ENCODE assay signal across 27 mouse cellular contexts in the genomic region with DNA sequence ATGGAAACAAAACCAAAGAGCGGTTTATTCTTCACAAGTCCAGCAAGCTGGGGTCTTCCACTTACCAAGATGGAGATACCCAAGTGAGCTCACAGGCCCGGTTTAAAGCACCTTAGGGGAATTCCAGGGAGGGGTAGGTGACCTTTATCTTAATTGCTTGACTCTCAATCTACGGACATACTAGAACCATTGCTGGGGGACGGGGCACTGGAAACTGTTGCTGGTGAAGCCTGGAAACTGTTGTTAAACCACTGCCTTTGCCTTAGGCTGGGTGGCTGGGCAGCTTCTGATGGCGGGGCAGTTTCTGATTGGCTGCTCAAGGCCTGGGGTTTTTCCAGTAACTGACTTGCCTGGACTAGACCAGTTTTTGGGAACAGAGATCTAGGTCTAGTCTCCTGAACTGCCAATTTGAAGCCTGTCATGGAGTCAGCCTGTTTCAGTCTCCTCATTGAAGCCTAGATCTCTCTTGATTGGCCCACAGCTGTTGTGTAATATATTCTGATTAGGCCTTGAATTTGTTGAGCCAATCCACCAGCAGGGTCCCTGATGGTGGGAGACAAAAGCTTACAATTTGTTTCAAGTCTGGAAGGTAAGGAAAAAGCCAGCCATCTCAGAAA.
"Had no signal": no experiment of that assay in that cellular context is flagged by ENCODE, and none has a peak within 500 bp of the region (broad histone marks: within the 10 kb centered on the region; RNA-seq: fewer than 3 reads in every experiment).

No protein-coding gene starts in this region.

- H3K9me3 ChIP-seq: heart, embryonic 10.5 days; heart, embryonic 12.5 days; hindbrain, embryonic 12.5 days; kidney, embryonic 15.5 days; limb, embryonic 13.5 days; limb, embryonic 15.5 days; liver, embryonic 12.5 days had no signal

- H3K27me3 ChIP-seq: heart, embryonic 12.5 days; hindbrain, embryonic 12.5 days; kidney, embryonic 15.5 days; limb, embryonic 13.5 days; limb, embryonic 15.5 days; liver, embryonic 12.5 days had no signal

- H3K4me2 ChIP-seq: heart, embryonic 12.5 days; hindbrain, embryonic 12.5 days; hindbrain, embryonic 14.5 days; kidney, embryonic 15.5 days; limb, embryonic 13.5 days; limb, embryonic 15.5 days; liver, embryonic 12.5 days had no signal

- ATAC-seq: hindbrain, embryonic 16.5 days; intestine, embryonic 16.5 days; liver, embryonic 12.5 days had no signal

- H3K4me1 ChIP-seq: heart, embryonic 10.5 days; heart, embryonic 12.5 days; hindbrain, embryonic 10.5 days; hindbrain, embryonic 12.5 days; kidney, embryonic 15.5 days; limb, embryonic 13.5 days; limb, embryonic 15.5 days; liver, embryonic 12.5 days had no signal

- H3K36me3 ChIP-seq: heart, embryonic 10.5 days; heart, embryonic 12.5 days; hindbrain, embryonic 10.5 days; hindbrain, embryonic 12.5 days; kidney, embryonic 15.5 days; limb, embryonic 13.5 days; limb, embryonic 15.5 days; liver, embryonic 12.5 days had no signal

- DNase-seq: gastrocnemius, adult 2 months; gastrocnemius, postnatal 10 days; gastrocnemius, postnatal 25 days; heart, adult 2 months; heart, postnatal 10 days; heart, postnatal 4 days; kidney, adult 11 months; kidney, adult 2 months; kidney, adult 9 months; kidney, postnatal 14 days; kidney, postnatal 36 days; layer of hippocampus, adult 9-11 months; layer of hippocampus, postnatal 36 days; left cerebral cortex, postnatal 4 days had no signal

- H3K27ac ChIP-seq: gastrocnemius, adult 2 months; heart, adult 2 months; heart, embryonic 10.5 days; hindbrain, embryonic 10.5 days; hindbrain, embryonic 12.5 days; hindbrain, embryonic 14.5 days; kidney, embryonic 15.5 days; kidney, postnatal 0 days; limb, embryonic 13.5 days; limb, embryonic 15.5 days; liver, embryonic 12.5 days; liver, embryonic 14.5 days had no signal

- H3K4me3 ChIP-seq: gastrocnemius, adult 2 months; heart, adult 2 months; heart, embryonic 10.5 days; heart, embryonic 12.5 days; hindbrain, embryonic 10.5 days; hindbrain, embryonic 12.5 days; kidney, embryonic 15.5 days; limb, embryonic 13.5 days; limb, embryonic 15.5 days; liver, embryonic 12.5 days had no signal

- H3K9ac ChIP-seq: heart, embryonic 12.5 days; hindbrain, embryonic 12.5 days; hindbrain, embryonic 14.5 days; kidney, embryonic 15.5 days; limb, embryonic 13.5 days; limb, embryonic 15.5 days; liver, embryonic 12.5 days; liver, embryonic 14.5 days had no signal
